Comparison of ENCODE assay signal across 18 mouse cellular contexts in genomic region chr9:71753529-71753928, GRCm38 (mm10). TPM values are rescaled to one million over a fixed set of nuclear protein-coding genes. Genes with fewer than 3 reads are reported as not detected.
DNase-seq lines count a peak whose midpoint lies in the region; ATAC-seq and TF ChIP-seq lines count a peak whose summit lies in the region.
"Had no signal": no experiment of that assay in that cellular context is flagged by ENCODE, and none has a peak within 500 bp of the region (broad histone marks: within the 10 kb centered on the region; RNA-seq: fewer than 3 reads in every experiment).

No protein-coding gene starts in this region.

- H3K4me3 ChIP-seq in heart, embryonic 12.5 days, result no peak overlapping the region
- H3K4me3 ChIP-seq in kidney, adult 2 months (ENCODE audit: insufficient read depth, low read depth, low read length), result no peak overlapping the region
- H3K4me3 ChIP-seq in embryonic facial prominence, embryonic 11.5 days (ENCODE audit: low read depth, low read length), result no peak overlapping the region
- no peak overlapping the region for H3K4me3 ChIP-seq in limb, embryonic 13.5 days
- H3K4me3 ChIP-seq: megakaryocyte, embryonic 14.5 days had no signal

- no peak overlapping the region for H3K4me2 ChIP-seq in heart, embryonic 12.5 days
- no peak overlapping the region; the same call in 1 of the 2 replicates for H3K4me2 ChIP-seq in embryonic facial prominence, embryonic 11.5 days (ENCODE audit: low read depth, low read length)
- H3K4me2 ChIP-seq in limb, embryonic 13.5 days (replicated peaks), result no peak overlapping the region

- peaks cover 67% of the 10 kb centered on the region for H3K4me1 ChIP-seq in heart, embryonic 12.5 days (replicated peaks)
- peaks cover 42% of the 10 kb centered on the region for H3K4me1 ChIP-seq in kidney, adult 2 months (ENCODE audit: control insufficient read depth, insufficient read depth, low read length)
- H3K4me1 ChIP-seq in embryonic facial prominence, embryonic 11.5 days (ENCODE audit: control insufficient read depth, insufficient read depth, low read length), result no peaks in the 10 kb centered on the region
- peaks cover 37% of the 10 kb centered on the region for H3K4me1 ChIP-seq in limb, embryonic 13.5 days

- H3K27ac ChIP-seq in heart, embryonic 12.5 days (ENCODE audit: poor library complexity, severe bottlenecking), result no peak overlapping the region; the same call in 1 of the 2 replicates
- peak overlapping the region; percentile 12; the same call in 1 of the 2 replicates for H3K27ac ChIP-seq in kidney, adult 2 months (ENCODE audit: insufficient read depth, low read depth, low read length)
- H3K27ac ChIP-seq in embryonic facial prominence, embryonic 11.5 days (replicated peaks; ENCODE audit: low read depth, low read length), result peak overlapping the region; percentile 1; the same call in 1 of the 2 replicates
- H3K27ac ChIP-seq in limb, embryonic 13.5 days, result peak overlapping the region; percentile 84
- H3K27ac ChIP-seq: liver, embryonic 14.5 days had no signal

- DNase-seq in heart, adult 9 months (ENCODE audit: low spot score in 2 of 2), result no peak
- no peak for DNase-seq in kidney, adult 2 months
- no peak for DNase-seq in kidney, postnatal 36 days
- peak; percentile 69 for DNase-seq in embryonic facial prominence, embryonic 11.5 days (ENCODE audit: low spot score)
- no peak for DNase-seq in right cerebral cortex, postnatal 36 days (ENCODE audit: low spot score in 2 of 2)
- no peak for DNase-seq in frontal cortex, postnatal 36 days (ENCODE audit: low spot score in 2 of 2)
- DNase-seq: adrenal gland, postnatal 36 days; B cell, adult 2 months; cerebellum, adult 2 months; forebrain, postnatal 0 days; kidney, adult 11 months; layer of hippocampus, postnatal 36 days; spleen, adult 18-20 months; thymus, adult 2 months had no signal

- H3K9me3 ChIP-seq in heart, embryonic 12.5 days (replicated peaks), result no peaks in the 10 kb centered on the region
- H3K9me3 ChIP-seq in embryonic facial prominence, embryonic 11.5 days (replicated peaks; ENCODE audit: control insufficient read depth, low read length), result no peaks in the 10 kb centered on the region
- no peaks in the 10 kb centered on the region for H3K9me3 ChIP-seq in limb, embryonic 13.5 days

- no peak for TF ChIP-seq CTCF in kidney, adult 2 months (conservative IDR thresholded peaks at IDR 0.05; ENCODE audit: insufficient read depth, insufficient read length, low read depth, low read length)

- no peaks in the 10 kb centered on the region for H3K27me3 ChIP-seq in heart, embryonic 12.5 days (replicated peaks)
- H3K27me3 ChIP-seq in kidney, adult 2 months (replicated peaks; ENCODE audit: control insufficient read depth, insufficient read depth, low read length), result no peaks in the 10 kb centered on the region
- no peaks in the 10 kb centered on the region for H3K27me3 ChIP-seq in embryonic facial prominence, embryonic 11.5 days (ENCODE audit: control insufficient read depth, insufficient read depth, low read length)
- H3K27me3 ChIP-seq in limb, embryonic 13.5 days, result no peaks in the 10 kb centered on the region

- peaks cover 4% of the 10 kb centered on the region for H3K36me3 ChIP-seq in heart, embryonic 12.5 days
- no peaks in the 10 kb centered on the region for H3K36me3 ChIP-seq in kidney, adult 2 months (ENCODE audit: control insufficient read depth, insufficient read depth, low read length)
- no peaks in the 10 kb centered on the region for H3K36me3 ChIP-seq in embryonic facial prominence, embryonic 11.5 days (replicated peaks; ENCODE audit: control insufficient read depth, insufficient read depth, low read depth, low read length)
- no peaks in the 10 kb centered on the region for H3K36me3 ChIP-seq in limb, embryonic 13.5 days

- WGBS in heart, embryonic 12.5 days, result 76% methylated on average over 4 of the region's 4 CpGs
- WGBS in kidney, adult 2 months, result 66% methylated on average over 4 of the region's 4 CpGs
- 33% methylated on average over 4 of the region's 4 CpGs for WGBS in embryonic facial prominence, embryonic 11.5 days
- WGBS in limb, embryonic 13.5 days, result 29% methylated on average over 4 of the region's 4 CpGs

- no peak for ATAC-seq in heart, embryonic 12.5 days (ENCODE audit: insufficient number of reproducible peaks, low FRiP score)
- ATAC-seq in embryonic facial prominence, embryonic 11.5 days (replicated peaks; ENCODE audit: insufficient number of reproducible peaks, low FRiP score, low TSS enrichment, low read depth), result no peak
- no peak; the same call in 1 of the 2 replicates for ATAC-seq in limb, embryonic 13.5 days (ENCODE audit: low FRiP score, low read depth)
- ATAC-seq: forebrain, postnatal 0 days had no signal

- no peak for TF ChIP-seq POLR2A in kidney, adult 2 months (IDR thresholded peaks at IDR 0.05; ENCODE audit: low read depth, low read length)

- 0 out of 2 replicates have a peak overlapping the region, but pooled peaks have one; percentile 38 for H3K9ac ChIP-seq in heart, embryonic 12.5 days
- no peak overlapping the region for H3K9ac ChIP-seq in embryonic facial prominence, embryonic 11.5 days (replicated peaks; ENCODE audit: low read length)
- no peak overlapping the region for H3K9ac ChIP-seq in limb, embryonic 13.5 days
- H3K9ac ChIP-seq: forebrain, postnatal 0 days; liver, embryonic 14.5 days had no signal

RNA-seq across cellular contexts. Expression of gene Cgnl1, which starts 17.9 kb away (rescaled TPM):
- 54.6 and 57.2 TPM in 2 replicates for polyA plus RNA-seq in heart, embryonic 12.5 days (2016; fragmentation: Nextera tagmentation; extraction: Ambion mirVana)
- 86.3 and 105 TPM in 2 replicates for polyA plus RNA-seq in kidney, adult 2 months (2012; rRNA removed)
- polyA plus RNA-seq in embryonic facial prominence, embryonic 11.5 days (2014; fragmentation: Nextera tagmentation; extraction: Ambion mirVana), result 5.4 and 6.1 TPM in 2 replicates
- polyA plus RNA-seq in limb, embryonic 13.5 days (2015; fragmentation: Nextera tagmentation; extraction: Ambion mirVana), result 11.3 and 13.6 TPM in 2 replicates
